Mouse (Mus musculus): ENCODE results near the gene Npas2. TPM values are rescaled to one million over a fixed set of nuclear protein-coding genes. Genes with fewer than 3 reads are reported as not detected.

Gene Npas2
- total and polyA plus RNA-seq, 3 experiments = 1.8 to 10.0 (median 3.7) TPM

DNA sequence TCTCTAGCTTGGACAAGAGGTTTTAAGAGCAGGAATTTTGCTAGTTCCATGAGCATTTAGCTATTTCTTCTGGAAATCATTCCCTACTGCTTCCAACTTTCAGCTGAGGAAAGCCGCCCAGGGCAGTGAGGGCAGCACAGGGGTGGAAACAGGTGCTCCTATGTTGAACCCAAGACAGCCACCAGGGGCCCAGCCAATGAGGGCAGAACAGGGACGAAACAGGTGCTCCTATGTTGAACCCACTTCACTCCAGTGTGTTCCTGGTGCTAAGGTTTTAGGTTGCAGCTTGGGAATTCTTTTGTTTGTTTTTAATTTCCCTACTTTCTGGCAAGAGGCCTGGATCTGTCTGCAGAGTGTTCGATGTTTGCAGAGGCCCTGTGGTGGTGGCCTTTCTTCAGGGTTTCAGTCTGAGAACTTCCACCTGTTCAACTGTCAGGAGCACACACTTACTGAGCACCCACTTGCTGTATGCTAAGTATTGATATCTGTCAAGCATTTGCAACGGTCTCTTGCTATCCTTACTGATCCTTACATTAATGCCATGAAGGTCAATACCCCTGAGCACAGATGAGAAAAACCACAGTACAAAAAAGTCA, 109.6 kb downstream of the Npas2 start:
- Histone ChIP-seq H3K27me3 (ENCODE audit: control insufficient read depth, insufficient read depth, low read length) (no peaks in the 10 kb centered on the region), H3K36me3 (ENCODE audit: control insufficient read depth, insufficient read depth, low read length) (no peaks in the 10 kb centered on the region), H3K4me1 (ENCODE audit: control insufficient read depth, insufficient read depth, low read length) (peaks cover 2% of the 10 kb centered on the region), H3K9ac (ENCODE audit: low read depth, low read length) (no peak overlapping the region), H3K27ac (no peak overlapping the region), H3K4me3 (no peak overlapping the region), H3K79me2 (replicated peaks; ENCODE audit: control insufficient read depth, insufficient read depth, low read length) (no peaks in the 10 kb centered on the region)
- intact Hi-C loops (cut with DNase I) = no loop called here
- no peak for DNase-seq
- no peak for TF ChIP-seq POLR2A (IDR thresholded peaks at IDR 0.05; ENCODE audit: insufficient read depth, low read depth, low read length)
- TF ChIP-seq EP300 (IDR thresholded peaks at IDR 0.05; ENCODE audit: insufficient read depth, low read depth, low read length) = no peak
- no peak for TF ChIP-seq CTCF (IDR thresholded peaks at IDR 0.05)
- WGBS = 70% methylated on average over 4 of the region's 4 CpGs

DNA sequence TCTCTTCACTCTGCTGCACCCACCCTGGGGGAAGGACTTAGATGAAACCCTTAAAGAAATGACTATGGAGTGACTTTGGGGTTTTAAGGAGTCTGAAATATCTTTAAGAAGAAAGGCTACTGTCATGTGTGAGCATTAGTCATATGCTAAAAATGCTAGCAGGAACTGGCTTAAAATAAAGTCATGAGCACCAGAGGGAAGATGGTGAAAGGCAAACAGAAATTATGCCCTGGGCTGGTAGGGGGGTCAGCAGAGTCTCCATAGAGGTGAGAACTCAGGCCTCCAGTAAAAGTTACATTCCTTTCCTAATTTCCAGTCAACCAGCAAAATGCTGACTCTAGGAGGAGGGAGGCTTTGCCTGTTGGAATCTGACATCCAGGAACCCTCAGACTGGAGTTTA, 113.8 kb downstream of the Npas2 start:
- no peak overlapping the region for H3K4me3 ChIP-seq
- TF ChIP-seq EP300 (IDR thresholded peaks at IDR 0.05; ENCODE audit: insufficient read depth, low read depth, low read length) (no peak), POLR2A (IDR thresholded peaks at IDR 0.05; ENCODE audit: insufficient read depth, low read depth, low read length) (no peak), CTCF (IDR thresholded peaks at IDR 0.05) (no peak)
- no peak overlapping the region for H3K9ac ChIP-seq (ENCODE audit: low read depth, low read length)
- intact Hi-C loops (cut with DNase I) = no loop called here
- DNase-seq = no peak
- H3K36me3 ChIP-seq (ENCODE audit: control insufficient read depth, insufficient read depth, low read length) = no peaks in the 10 kb centered on the region
- peaks cover 2% of the 10 kb centered on the region for H3K4me1 ChIP-seq (ENCODE audit: control insufficient read depth, insufficient read depth, low read length)
- H3K27me3 ChIP-seq (ENCODE audit: control insufficient read depth, insufficient read depth, low read length) = no peaks in the 10 kb centered on the region
- no peaks in the 10 kb centered on the region for H3K79me2 ChIP-seq (replicated peaks; ENCODE audit: control insufficient read depth, insufficient read depth, low read length)
- no peak overlapping the region for H3K27ac ChIP-seq

DNA sequence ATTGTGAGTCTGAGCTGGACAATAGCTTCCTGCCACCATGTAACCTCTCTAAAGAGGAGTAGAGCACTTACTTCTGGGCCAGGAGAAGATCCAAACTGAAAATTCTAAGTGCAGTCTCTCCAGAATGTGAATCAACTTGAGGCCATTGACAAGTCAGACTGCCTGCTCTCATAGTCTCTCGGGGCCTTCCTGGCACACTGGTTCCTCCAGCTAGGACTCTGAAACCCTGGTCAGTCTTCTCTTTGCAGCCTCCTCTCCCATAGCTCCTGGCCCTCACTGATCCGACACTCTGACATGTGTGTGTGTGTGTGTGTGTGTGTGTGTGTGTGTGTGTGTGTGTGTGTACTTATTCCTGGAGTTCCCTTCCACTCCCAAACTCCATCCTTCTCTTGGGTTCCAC, 114.4 kb downstream of the Npas2 start:
- Histone ChIP-seq H3K4me1 (ENCODE audit: control insufficient read depth, insufficient read depth, low read length) (peaks cover 2% of the 10 kb centered on the region), H3K79me2 (replicated peaks; ENCODE audit: control insufficient read depth, insufficient read depth, low read length) (no peaks in the 10 kb centered on the region), H3K36me3 (ENCODE audit: control insufficient read depth, insufficient read depth, low read length) (no peaks in the 10 kb centered on the region), H3K9ac (ENCODE audit: low read depth, low read length) (no peak overlapping the region), H3K27me3 (ENCODE audit: control insufficient read depth, insufficient read depth, low read length) (no peaks in the 10 kb centered on the region), H3K27ac (no peak overlapping the region), H3K4me3 (no peak overlapping the region)
- intact Hi-C loops (cut with DNase I) = no loop called here
- DNase-seq = no peak
- TF ChIP-seq EP300 (IDR thresholded peaks at IDR 0.05; ENCODE audit: insufficient read depth, low read depth, low read length) = no peak
- TF ChIP-seq POLR2A (IDR thresholded peaks at IDR 0.05; ENCODE audit: insufficient read depth, low read depth, low read length) = no peak
- no peak for TF ChIP-seq CTCF (IDR thresholded peaks at IDR 0.05)
- WGBS = 46% methylated on average over 2 of the region's 2 CpGs

DNA sequence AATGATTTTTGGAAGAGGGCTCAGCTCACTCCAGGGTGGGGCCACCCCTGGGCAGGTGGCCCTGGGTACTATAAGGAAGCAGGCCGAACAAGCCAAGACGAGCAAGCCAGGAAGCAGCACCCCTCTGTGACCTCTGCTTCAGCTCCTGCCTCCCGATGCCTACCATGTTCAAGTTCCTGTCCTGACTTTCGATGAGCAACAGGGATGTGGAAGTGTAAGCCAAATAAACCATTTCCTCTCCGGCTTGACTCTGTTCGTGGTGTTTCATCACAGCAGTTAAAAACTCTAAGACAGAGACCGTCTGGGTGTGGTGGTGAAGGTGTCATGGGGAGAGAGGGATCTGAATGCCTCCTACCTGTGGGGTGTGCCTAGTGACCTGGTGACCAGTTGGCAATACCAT, 116.0 kb downstream of the Npas2 start:
- intact Hi-C loops (cut with DNase I) = no loop called here

DNA sequence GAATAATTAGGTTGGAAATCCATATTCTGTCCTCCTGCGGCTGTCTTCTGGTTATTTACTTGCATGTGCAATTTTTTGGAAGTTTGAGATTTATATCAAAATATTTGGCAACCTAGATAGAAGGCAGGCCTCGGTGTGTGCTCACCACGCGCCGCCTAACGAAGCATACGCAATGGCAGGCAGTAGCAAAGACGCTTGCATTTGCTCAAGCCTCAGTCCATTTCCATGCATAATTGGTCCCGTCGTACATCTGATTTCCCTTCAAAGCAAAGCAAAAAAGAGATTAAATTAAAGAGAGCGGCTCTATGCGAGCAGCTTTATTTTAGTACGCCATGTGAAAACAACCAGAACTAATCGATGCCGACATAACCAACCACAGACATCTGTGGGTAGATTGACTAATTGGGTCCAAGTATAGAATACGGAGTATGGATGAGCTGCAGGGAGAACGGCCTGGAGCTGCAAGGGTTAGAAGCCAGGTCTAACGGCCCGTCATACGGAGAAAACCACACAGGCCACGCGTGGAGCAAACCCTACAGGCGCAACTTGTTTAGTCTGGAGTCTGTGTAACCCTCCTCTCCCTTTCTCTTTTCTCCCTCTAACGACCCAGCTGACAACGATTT, 118.9 kb downstream of the Npas2 start:
- DNase-seq = no peak
- H3K4me3 ChIP-seq = no peak overlapping the region
- intact Hi-C loops (cut with DNase I) = no loop called here
- TF ChIP-seq EP300 (IDR thresholded peaks at IDR 0.05; ENCODE audit: insufficient read depth, low read depth, low read length) = no peak
- TF ChIP-seq CTCF (IDR thresholded peaks at IDR 0.05) = no peak
- TF ChIP-seq POLR2A (IDR thresholded peaks at IDR 0.05; ENCODE audit: insufficient read depth, low read depth, low read length) = no peak
- no peak overlapping the region for H3K9ac ChIP-seq (ENCODE audit: low read depth, low read length)
- H3K36me3 ChIP-seq (ENCODE audit: control insufficient read depth, insufficient read depth, low read length) = no peaks in the 10 kb centered on the region; the same call in 1 of the 2 replicates
- H3K79me2 ChIP-seq (replicated peaks; ENCODE audit: control insufficient read depth, insufficient read depth, low read length) = no peaks in the 10 kb centered on the region
- H3K27me3 ChIP-seq (ENCODE audit: control insufficient read depth, insufficient read depth, low read length) = no peaks in the 10 kb centered on the region
- 94% methylated on average over 25 of the region's 25 CpGs for WGBS
- no peak overlapping the region for H3K27ac ChIP-seq
- no peaks in the 10 kb centered on the region; the same call in 1 of the 2 replicates for H3K4me1 ChIP-seq (ENCODE audit: control insufficient read depth, insufficient read depth, low read length)

More for the DNA sequence above, 116.0 kb downstream of the Npas2 start:
- Histone ChIP-seq H3K27me3 (ENCODE audit: control insufficient read depth, insufficient read depth, low read length) (no peaks in the 10 kb centered on the region), H3K4me3 (no peak overlapping the region), H3K4me1 (ENCODE audit: control insufficient read depth, insufficient read depth, low read length) (peaks cover 2% of the 10 kb centered on the region), H3K9ac (ENCODE audit: low read depth, low read length) (no peak overlapping the region), H3K79me2 (replicated peaks; ENCODE audit: control insufficient read depth, insufficient read depth, low read length) (no peaks in the 10 kb centered on the region), H3K27ac (no peak overlapping the region), H3K36me3 (ENCODE audit: control insufficient read depth, insufficient read depth, low read length) (no peaks in the 10 kb centered on the region)
- DNase-seq = no peak
- no peak for TF ChIP-seq EP300 (IDR thresholded peaks at IDR 0.05; ENCODE audit: insufficient read depth, low read depth, low read length)
- TF ChIP-seq CTCF (IDR thresholded peaks at IDR 0.05) = no peak
- TF ChIP-seq POLR2A (IDR thresholded peaks at IDR 0.05; ENCODE audit: insufficient read depth, low read depth, low read length) = no peak
- WGBS = 65% methylated on average over 7 of the region's 7 CpGs

Measured in heart, adult 2 months (tissue).